In the genomic region with DNA sequence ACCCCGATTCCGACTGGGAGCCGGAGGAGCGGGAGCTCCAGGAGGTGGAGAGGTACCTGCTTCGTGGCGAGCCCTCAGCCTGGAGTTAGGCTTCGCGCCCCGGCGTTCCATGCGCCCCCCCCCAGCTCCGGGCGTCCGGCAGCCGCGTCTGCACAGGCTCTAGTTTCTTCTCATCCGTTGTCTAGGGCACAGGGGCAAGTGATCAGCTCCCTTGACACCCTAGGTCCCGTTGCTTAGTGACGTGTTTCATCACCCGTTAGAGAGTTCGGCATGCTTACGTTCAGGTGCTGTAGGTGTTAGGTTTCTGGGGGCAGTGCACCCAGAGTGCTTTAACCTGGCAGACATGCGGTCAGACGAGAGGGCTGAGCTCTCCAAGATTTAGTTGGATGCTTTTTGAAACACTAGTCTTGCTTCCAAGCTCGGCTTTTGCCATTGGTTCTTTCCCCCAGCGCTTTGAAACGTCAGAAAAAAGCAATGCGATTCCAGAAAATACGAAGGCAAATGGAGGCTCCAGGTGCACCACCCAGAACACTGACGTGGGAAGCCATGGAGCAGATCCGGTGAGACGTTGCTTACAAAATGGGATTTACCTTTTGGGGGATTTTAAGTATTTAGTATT, we compare ENCODE assay signal across 7 mouse cellular contexts. TPM values are rescaled to one million over a fixed set of nuclear protein-coding genes. Genes with fewer than 3 reads are reported as not detected.
A peak's percentile ranks its signal among the peaks of the same experiment; 100 is the strongest.
DNase-seq lines count a peak whose midpoint lies in the region; ATAC-seq and TF ChIP-seq lines count a peak whose summit lies in the region.

No protein-coding gene starts in this region.

- peak overlapping the region; percentile 85 for H3K9ac ChIP-seq in lung, embryonic 14.5 days
- peak overlapping the region; percentile 71 for H3K9ac ChIP-seq in forebrain, embryonic 15.5 days (replicated peaks)

- no peak for TF ChIP-seq CTCF in lung, embryonic 14.5 days (IDR thresholded peaks at IDR 0.05; ENCODE audit: low read depth)
- TF ChIP-seq CTCF in bone marrow macrophage, adult 2 months (IDR thresholded peaks at IDR 0.05; ENCODE audit: low read depth, low read length): no peak
- no peak for TF ChIP-seq CTCF in olfactory bulb, adult 2 months (IDR thresholded peaks at IDR 0.05; ENCODE audit: insufficient read depth, low read depth, low read length)

- peak overlapping the region; percentile 76 for H3K4me3 ChIP-seq in lung, embryonic 14.5 days (ENCODE audit: low read depth, low read length)
- peak overlapping the region; percentile 84 for H3K4me3 ChIP-seq in bone marrow macrophage, adult 2 months (ENCODE audit: insufficient read depth, low read length)
- peak overlapping the region; percentile 63 for H3K4me3 ChIP-seq in forebrain, embryonic 15.5 days
- peak overlapping the region; percentile 87 for H3K4me3 ChIP-seq in olfactory bulb, adult 2 months (ENCODE audit: insufficient read depth, low read depth, low read length)

- H3K36me3 ChIP-seq in lung, embryonic 14.5 days (ENCODE audit: insufficient read depth): peaks cover 35% of the 10 kb centered on the region
- peaks cover 25% of the 10 kb centered on the region for H3K36me3 ChIP-seq in forebrain, embryonic 15.5 days

- no peaks in the 10 kb centered on the region for H3K4me1 ChIP-seq in lung, embryonic 14.5 days (ENCODE audit: insufficient read depth)
- H3K4me1 ChIP-seq in bone marrow macrophage, adult 2 months (ENCODE audit: control insufficient read depth, insufficient read depth, low read length): peaks cover 10% of the 10 kb centered on the region; the same call in 1 of the 2 replicates
- H3K4me1 ChIP-seq in forebrain, embryonic 15.5 days: peaks cover 15% of the 10 kb centered on the region
- H3K4me1 ChIP-seq in olfactory bulb, adult 2 months (ENCODE audit: control insufficient read depth, insufficient read depth, low read length): peaks cover 4% of the 10 kb centered on the region

- peak overlapping the region; percentile 78 for H3K27ac ChIP-seq in lung, embryonic 14.5 days (ENCODE audit: low read depth)
- H3K27ac ChIP-seq in bone marrow macrophage, adult 2 months (ENCODE audit: insufficient read depth, low read depth, low read length): peak overlapping the region; percentile 44
- H3K27ac ChIP-seq in forebrain, embryonic 15.5 days (replicated peaks): peak overlapping the region; percentile 71
- H3K27ac ChIP-seq in olfactory bulb, adult 2 months (ENCODE audit: insufficient read depth, low read depth, low read length): peak overlapping the region; percentile 1; the same call in 1 of the 2 replicates

- WGBS in lung, embryonic 14.5 days: under 1% methylated on average over 32 of the region's 32 CpGs
- WGBS in forebrain, embryonic 15.5 days: under 1% methylated on average over 32 of the region's 32 CpGs
- WGBS in olfactory bulb, adult 2 months: under 1% methylated on average over 32 of the region's 32 CpGs

- no peak for TF ChIP-seq POLR2A in bone marrow macrophage, adult 2 months (IDR thresholded peaks at IDR 0.05; ENCODE audit: borderline replicate concordance, low read depth, low read length)
- TF ChIP-seq POLR2A in olfactory bulb, adult 2 months (IDR thresholded peaks at IDR 0.05; ENCODE audit: insufficient read depth, low read depth, low read length): no peak

- no peaks in the 10 kb centered on the region for H3K27me3 ChIP-seq in lung, embryonic 14.5 days (ENCODE audit: insufficient read depth, low read length)
- peaks cover 25% of the 10 kb centered on the region for H3K27me3 ChIP-seq in forebrain, embryonic 15.5 days

- ATAC-seq in lung, embryonic 14.5 days (ENCODE audit: insufficient read depth): peak; percentile 70
- peak; percentile 64 for ATAC-seq in forebrain, embryonic 15.5 days (replicated peaks)

- H3K4me2 ChIP-seq in lung, embryonic 14.5 days: peak overlapping the region; percentile 77
- H3K4me2 ChIP-seq in forebrain, embryonic 15.5 days (replicated peaks): peak overlapping the region; percentile 82

- no peaks in the 10 kb centered on the region for H3K9me3 ChIP-seq in lung, embryonic 14.5 days (ENCODE audit: low read depth, low read length)
- no peaks in the 10 kb centered on the region for H3K9me3 ChIP-seq in forebrain, embryonic 15.5 days

- DNase-seq in lung, embryonic 14.5 days: peak; percentile 26
- DNase-seq in lung, postnatal 4 days: no peak
- DNase-seq in liver: peak; percentile 28
- DNase-seq in cerebellum, postnatal 10 days: no peak

RNA-seq across cellular contexts. Expression of a gene that starts 0.5 kb away (rescaled TPM):
- 40.1 and 41.0 TPM in 2 replicates for polyA plus RNA-seq in lung, embryonic 14.5 days (2014; fragmentation: Nextera tagmentation; extraction: Ambion mirVana)
- polyA plus RNA-seq in bone marrow macrophage, adult 2 months (2012; ENCODE audit: insufficient read depth, insufficient read length, missing spikeins): 23.2 and 24.0 TPM in 2 replicates
- polyA plus RNA-seq in forebrain, embryonic 15.5 days (2015; fragmentation: Nextera tagmentation; extraction: Ambion mirVana): 67.7 and 67.9 TPM in 2 replicates
- not detected in 2 replicates for polyA plus RNA-seq in olfactory bulb, adult 2 months (2012; ENCODE audit: insufficient read depth, insufficient read length, low replicate concordance, missing spikeins)

RNA-seq across cellular contexts. Expression of a gene that starts 8.0 kb away (rescaled TPM):
- polyA plus RNA-seq in lung, embryonic 14.5 days (2014; fragmentation: Nextera tagmentation; extraction: Ambion mirVana): 11.6 and 12.1 TPM in 2 replicates
- 12.9 and 13.5 TPM in 2 replicates for polyA plus RNA-seq in bone marrow macrophage, adult 2 months (2012; ENCODE audit: insufficient read depth, insufficient read length, missing spikeins)
- 17.4 and 19.8 TPM in 2 replicates for polyA plus RNA-seq in forebrain, embryonic 15.5 days (2015; fragmentation: Nextera tagmentation; extraction: Ambion mirVana)
- not detected in 2 replicates for polyA plus RNA-seq in olfactory bulb, adult 2 months (2012; ENCODE audit: insufficient read depth, insufficient read length, low replicate concordance, missing spikeins)

RNA-seq across cellular contexts. Expression of a gene that starts 15.3 kb away (rescaled TPM):
- 0.50 and 0.71 TPM in 2 replicates for polyA plus RNA-seq in lung, embryonic 14.5 days (2014; fragmentation: Nextera tagmentation; extraction: Ambion mirVana)
- not detected in 2 replicates for polyA plus RNA-seq in bone marrow macrophage, adult 2 months (2012; ENCODE audit: insufficient read depth, insufficient read length, missing spikeins)
- polyA plus RNA-seq in forebrain, embryonic 15.5 days (2015; fragmentation: Nextera tagmentation; extraction: Ambion mirVana): 1.0 and 1.1 TPM in 2 replicates
- not detected in 2 replicates for polyA plus RNA-seq in olfactory bulb, adult 2 months (2012; ENCODE audit: insufficient read depth, insufficient read length, low replicate concordance, missing spikeins)

RNA-seq across cellular contexts. Expression of a gene that starts 28.8 kb away (rescaled TPM):
- polyA plus RNA-seq in lung, embryonic 14.5 days (2014; fragmentation: Nextera tagmentation; extraction: Ambion mirVana): 3.9 and 4.0 TPM in 2 replicates
- 3.1 and 3.5 TPM in 2 replicates for polyA plus RNA-seq in bone marrow macrophage, adult 2 months (2012; ENCODE audit: insufficient read depth, insufficient read length, missing spikeins)
- polyA plus RNA-seq in forebrain, embryonic 15.5 days (2015; fragmentation: Nextera tagmentation; extraction: Ambion mirVana): 3.6 and 3.9 TPM in 2 replicates
- polyA plus RNA-seq in olfactory bulb, adult 2 months (2012; ENCODE audit: insufficient read depth, insufficient read length, low replicate concordance, missing spikeins): not detected in 2 replicates

RNA-seq across cellular contexts. Expression of a gene that starts 28.9 kb away (rescaled TPM):
- polyA plus RNA-seq in lung, embryonic 14.5 days (2014; fragmentation: Nextera tagmentation; extraction: Ambion mirVana): 66.4 and 67.4 TPM in 2 replicates
- 69.3 and 76.2 TPM in 2 replicates for polyA plus RNA-seq in bone marrow macrophage, adult 2 months (2012; ENCODE audit: insufficient read depth, insufficient read length, missing spikeins)
- polyA plus RNA-seq in forebrain, embryonic 15.5 days (2015; fragmentation: Nextera tagmentation; extraction: Ambion mirVana): 31.6 and 32.7 TPM in 2 replicates
- polyA plus RNA-seq in olfactory bulb, adult 2 months (2012; ENCODE audit: insufficient read depth, insufficient read length, low replicate concordance, missing spikeins): not detected in 2 replicates

Comparison
In these comparisons a context has a peak if more than half of its experiments do, and no peak if none do; other contexts are left out.
1. DNase-seq: peak in lung, embryonic 14.5 days (single experiment) and liver (single experiment); none in lung, postnatal 4 days (0 of 2) and cerebellum, postnatal 10 days (0 of 2).
2. H3K27ac ChIP-seq: peak in every context shown above with its lines; median percentile 78 in lung, embryonic 14.5 days; 71 in forebrain, embryonic 15.5 days; 44 in bone marrow macrophage, adult 2 months; 1 in olfactory bulb, adult 2 months.
3. RNA of a gene that starts 0.5 kb away (polyA plus RNA-seq): 67.7 to 67.9 TPM in forebrain, embryonic 15.5 days, 40.1 to 41.0 TPM in lung, embryonic 14.5 days and 23.2 to 24.0 TPM in bone marrow macrophage, adult 2 months; not detected in olfactory bulb, adult 2 months; every median in the first group is over 10 times any median in the second.
4. RNA of a gene that starts 8.0 kb away (polyA plus RNA-seq): 17.4 to 19.8 TPM in forebrain, embryonic 15.5 days, 12.9 to 13.5 TPM in bone marrow macrophage, adult 2 months and 11.6 to 12.1 TPM in lung, embryonic 14.5 days; not detected in olfactory bulb, adult 2 months; every median in the first group is over 10 times any median in the second.
5. Peak in every context shown above with its lines, with median percentiles within 50 percentile points of each other: H3K4me3 ChIP-seq.